Mouse (Mus musculus): ENCODE measurements around the gene Dctn3.
A peak's percentile ranks its signal among the peaks of the same experiment; 100 is the strongest.
"Not testable (repeated sequence)": the region's sequence is repeated elsewhere in the genome, so short reads cannot be mapped to it uniquely, and the experiment has no call there.

Dctn3 gene

GRCm38 (mm10) chr4:41698421-41699016 lies 24.5 kb downstream of the Dctn3 start:
- not testable (repeated sequence) for DNase-seq (ENCODE audit: low read depth, low spot score)

DNA sequence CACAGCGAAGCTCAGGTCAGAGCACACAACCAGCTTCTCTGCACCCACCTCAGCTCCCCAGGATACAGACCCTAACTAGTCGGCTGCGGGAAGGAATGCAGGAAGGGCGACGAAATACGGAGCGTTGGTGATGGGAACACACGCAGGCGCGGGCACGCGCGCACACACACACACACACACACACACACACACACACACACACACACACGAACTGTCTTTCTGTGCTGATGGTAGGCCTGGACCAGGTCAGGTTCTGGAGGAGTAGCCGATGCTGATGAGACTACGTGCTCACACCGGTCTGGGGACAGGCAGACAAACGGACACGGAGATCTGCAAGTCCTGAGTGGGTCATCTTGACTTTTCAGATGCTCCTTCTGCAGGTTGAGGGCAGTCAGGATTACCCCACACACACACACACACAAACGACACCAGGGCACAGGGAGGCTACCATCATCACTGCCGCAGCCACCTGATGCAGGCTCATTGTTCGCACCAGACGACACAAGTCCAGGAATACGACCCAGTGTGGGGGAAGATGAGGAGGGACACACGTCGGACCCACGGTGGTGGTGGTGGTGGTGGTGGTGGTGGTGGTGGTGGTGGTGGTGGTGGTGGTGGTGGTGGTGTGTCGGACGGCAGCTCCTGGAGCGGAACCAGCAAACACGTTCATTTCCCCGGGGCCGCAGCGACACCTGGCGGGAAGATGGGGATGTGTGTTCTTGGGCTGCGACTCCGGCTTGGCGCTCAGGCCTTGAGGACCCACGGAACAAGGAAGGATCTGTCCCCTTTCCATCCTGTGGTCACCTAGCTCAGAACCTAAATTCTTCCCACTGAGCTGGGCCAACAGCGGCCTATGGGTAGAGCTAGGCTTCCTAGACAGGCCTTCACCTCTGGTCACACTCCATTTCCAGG lies 25.8 kb downstream of the Dctn3 start, which contains the start of gene Cntfr:
TSS of gene Cntfr (minus strand) at position 160 of the 912 bp plus-strand sequence.
- peak; percentile 87 for DNase-seq (ENCODE audit: low read depth, low spot score)

DNA sequence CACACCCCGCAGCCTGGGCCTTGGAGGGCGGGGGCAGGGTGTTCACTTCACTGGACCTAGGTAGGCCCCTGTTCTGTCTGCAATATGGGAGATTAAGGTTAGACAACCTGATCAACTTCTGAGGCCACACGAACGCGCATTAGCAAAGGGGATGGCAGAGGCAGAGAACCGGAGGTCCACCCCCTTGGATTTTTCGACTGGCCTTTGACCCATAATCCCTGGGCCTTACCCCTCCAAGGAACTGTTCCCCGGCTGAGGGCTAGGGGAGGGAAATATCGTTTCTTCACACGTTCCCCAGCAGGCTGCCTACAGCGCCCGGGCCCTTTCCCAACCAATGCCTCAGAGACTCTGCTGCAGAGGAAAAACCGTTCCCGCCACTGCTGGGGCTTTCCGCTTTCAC lies 26.5 kb downstream of the Dctn3 start:
- DNase-seq (ENCODE audit: low read depth, low spot score), result not testable (repeated sequence)

DNA sequence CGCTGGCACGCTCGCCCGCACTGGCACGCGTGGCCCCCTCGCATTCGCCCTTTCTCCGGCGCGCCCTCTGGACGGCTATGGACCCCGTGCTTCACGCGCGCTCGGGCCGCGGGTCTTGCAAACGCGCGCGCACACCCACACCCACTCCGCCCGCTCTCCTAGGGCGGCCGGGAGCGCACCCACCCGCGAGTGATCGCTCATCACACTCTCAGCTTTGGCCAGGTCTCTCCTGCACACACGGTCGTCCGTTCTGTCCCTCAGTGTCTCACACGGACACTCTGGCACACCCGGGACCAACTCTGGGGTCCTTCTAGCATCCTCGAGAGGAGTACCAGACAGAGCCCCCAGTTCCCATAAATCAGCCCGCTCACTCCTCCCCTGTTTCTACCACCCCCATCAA lies 27.2 kb downstream of the Dctn3 start:
- DNase-seq (ENCODE audit: low read depth, low spot score), result not testable (repeated sequence)

GRCm38 (mm10) chr4:41693511-41693910 lies 29.5 kb downstream of the Dctn3 start:
- DNase-seq (ENCODE audit: low read depth, low spot score), result not testable (repeated sequence)

GRCm38 (mm10) chr4:41690014-41690413 lies 33.0 kb downstream of the Dctn3 start:
- not testable (repeated sequence) for DNase-seq (ENCODE audit: low read depth, low spot score)

GRCm38 (mm10) chr4:41688562-41688961 lies 34.4 kb downstream of the Dctn3 start:
- not testable (repeated sequence) for DNase-seq (ENCODE audit: low read depth, low spot score)

- DNase-seq (ENCODE audit: low read depth, low spot score), result not testable (repeated sequence)
These were observed 37.0 kb downstream of the Dctn3 start for GRCm38 (mm10) chr4:41685882-41686492.

GRCm38 (mm10) chr4:41684931-41685453 lies 38.0 kb downstream of the Dctn3 start:
- not testable (repeated sequence) for DNase-seq (ENCODE audit: low read depth, low spot score)

- peak; percentile 85 for DNase-seq (ENCODE audit: low read depth, low spot score)
These were observed 38.6 kb downstream of the Dctn3 start for GRCm38 (mm10) chr4:41684131-41684930.

DNA sequence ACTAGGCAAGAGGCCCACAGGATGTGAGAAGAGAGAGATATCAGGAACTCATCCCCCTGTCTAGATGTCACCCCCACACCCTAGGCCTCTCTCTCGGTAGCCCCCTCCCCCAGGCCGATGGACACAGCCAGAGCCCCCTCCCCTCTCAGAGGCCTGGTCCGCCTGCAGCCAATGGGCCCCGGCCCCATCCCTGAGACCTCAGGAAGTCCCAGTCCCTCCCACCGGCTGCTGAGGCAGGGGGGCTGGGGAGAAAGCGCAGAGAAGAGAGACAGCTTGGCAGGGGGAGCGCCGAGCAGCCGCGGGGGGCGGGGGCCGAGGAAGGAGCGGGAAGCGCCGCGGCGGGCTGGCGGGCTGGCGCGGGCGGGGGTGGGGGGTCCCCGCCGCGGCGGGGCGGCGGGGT lies 39.7 kb downstream of the Dctn3 start:
- DNase-seq (ENCODE audit: low read depth, low spot score), result not testable (repeated sequence)

DNA sequence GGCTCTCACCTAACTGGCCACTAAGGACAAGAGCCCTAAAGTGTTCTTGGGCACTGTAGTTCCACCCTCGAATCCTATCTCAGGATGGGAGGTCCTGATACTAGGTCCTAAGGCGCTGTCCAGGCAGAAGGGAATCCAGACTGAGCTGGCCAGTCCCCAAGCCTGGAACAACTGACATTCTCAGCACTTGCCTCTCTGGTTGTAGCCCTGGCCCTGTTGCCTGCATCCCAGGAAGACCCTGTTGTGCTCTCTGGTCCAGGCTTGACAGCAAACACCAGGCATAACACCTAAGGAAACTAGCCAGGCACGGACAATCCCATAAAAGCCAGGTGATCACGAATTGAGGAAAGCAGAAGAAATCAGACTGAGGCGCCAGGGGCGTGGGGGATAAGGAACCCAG lies 40.2 kb downstream of the Dctn3 start:
- no peak for DNase-seq (ENCODE audit: low read depth, low spot score)

GRCm38 (mm10) chr4:41681947-41682346 lies 41.0 kb downstream of the Dctn3 start:
- no peak for DNase-seq (ENCODE audit: low read depth, low spot score)

GRCm38 (mm10) chr4:41681176-41681575 lies 41.8 kb downstream of the Dctn3 start:
- no peak for DNase-seq (ENCODE audit: low read depth, low spot score)

DNA sequence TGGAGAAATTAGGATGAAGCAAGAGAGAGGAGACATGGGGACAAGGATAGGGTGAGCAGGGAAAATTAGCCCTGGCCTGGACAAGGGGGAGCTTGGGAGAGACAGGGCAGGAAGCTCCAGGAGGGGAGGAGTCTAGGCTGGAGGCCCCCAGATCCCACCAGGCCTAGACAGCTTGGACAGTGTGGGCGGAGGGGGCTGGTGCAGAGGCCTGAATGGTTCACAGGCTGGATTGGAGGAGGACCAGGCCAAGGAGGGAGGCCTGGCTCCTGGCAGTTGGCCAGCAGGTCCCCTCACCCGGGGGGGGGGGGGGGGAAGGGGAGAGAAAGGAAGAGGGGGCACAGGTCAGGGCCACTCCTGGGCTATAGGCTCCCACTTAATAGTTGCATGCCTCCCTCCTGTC lies 43.7 kb downstream of the Dctn3 start:
- DNase-seq (ENCODE audit: low read depth, low spot score), result no peak

- no peak for DNase-seq (ENCODE audit: low read depth, low spot score)
These were observed 44.1 kb downstream of the Dctn3 start for GRCm38 (mm10) chr4:41678863-41679262.

DNA sequence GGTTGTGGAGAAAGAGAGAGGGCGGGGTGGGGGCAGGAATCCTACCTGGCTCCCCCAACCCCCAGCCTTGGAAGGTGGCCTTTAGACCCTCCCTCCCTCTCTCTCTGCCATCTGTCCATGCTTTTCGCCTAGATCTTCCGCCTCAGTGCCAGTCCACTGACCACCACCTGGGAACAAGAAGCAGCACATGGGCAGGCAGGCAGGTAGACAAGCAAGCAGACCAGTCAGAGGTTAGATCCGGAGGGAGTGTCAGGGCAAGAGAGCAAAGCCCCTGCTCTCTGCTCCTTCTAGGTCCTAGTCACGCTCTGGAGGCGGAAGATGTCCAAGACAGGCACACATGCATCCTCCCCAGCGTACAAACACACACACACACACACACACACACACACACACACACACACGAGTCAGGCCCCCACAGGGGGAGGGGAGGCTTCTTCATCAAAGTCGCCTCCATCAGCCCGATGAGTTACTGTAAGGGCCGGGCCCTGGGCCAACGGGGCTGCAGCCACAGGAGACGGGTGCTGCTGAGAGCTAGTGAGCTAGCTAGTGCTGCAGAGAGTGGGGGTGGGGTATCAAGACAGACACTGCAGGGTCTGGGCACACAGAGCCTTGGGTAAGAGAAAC lies 45.9 kb downstream of the Dctn3 start:
- DNase-seq (ENCODE audit: low read depth, low spot score), result no peak

GRCm38 (mm10) chr4:41676248-41677005 lies 46.5 kb downstream of the Dctn3 start:
- DNase-seq (ENCODE audit: low read depth, low spot score), result no peak

- DNase-seq (ENCODE audit: low read depth, low spot score), result no peak
These were observed 49.8 kb downstream of the Dctn3 start for GRCm38 (mm10) chr4:41673186-41673585.

- DNase-seq (ENCODE audit: low read depth, low spot score), result no peak
These were observed 50.4 kb downstream of the Dctn3 start for GRCm38 (mm10) chr4:41672522-41672963.

All from mesoderm, embryonic 11.5 days (tissue).